Mouse (Mus musculus) layer of hippocampus, adult 2 months (tissue): Measurements from ENCODE around the gene Dgcr2. TPM values are rescaled to one million over a fixed set of nuclear protein-coding genes. Genes with fewer than 3 reads are reported as not detected.

Source experiments
- DNase-seq, 2 experiments: peaks; one replicate each; pipeline ENCODE4 v3.0.0; 2022; ENCODE audit warnings: low spot score in 2 of 2
- H3K27ac ChIP-seq: fragments of 200-600 bp; 2 replicates; pipeline ENCODE4 v1.8.1; 2022
- H3K4me3 ChIP-seq: fragments of 200-600 bp; 2 replicates; pipeline ENCODE4 v1.8.1; 2022; ENCODE audit warnings: mild to moderate bottlenecking
- CTCF ChIP-seq: fragments of 200-600 bp; conservative IDR thresholded peaks from 2 replicates; pipeline ENCODE4 v1.8.1; 2022; ENCODE audit warnings: antibody characterized with exemption, mild to moderate bottlenecking, moderate library complexity
- total RNA-seq, 2 experiments: library from RNA; stranded (reverse); gene quantifications; 2 replicates each; pipeline ENCODE4 v1.2.3; 2021

Gene Dgcr2
- total RNA-seq, 2 experiments from 2014 or later, result 104 to 112 TPM

GRCm38 (mm10) chr16:17890917-17891566 lies 7.3 kb downstream of the Dgcr2 start:
- peak; percentile 25 to 53 for DNase-seq
- no peak for TF ChIP-seq CTCF
- Histone ChIP-seq H3K4me3 (peak overlapping the region; percentile 85), H3K27ac (peak overlapping the region; percentile 95)

- no peak for DNase-seq
- H3K4me3 ChIP-seq, result peak overlapping the region; percentile 85
- peak overlapping the region; percentile 4; the same call in 1 of the 2 replicates for H3K27ac ChIP-seq
- TF ChIP-seq CTCF, result no peak
Measured at GRCm38 (mm10) chr16:17890342-17890727, 8.0 kb downstream of the Dgcr2 start.

- TF ChIP-seq CTCF, result no peak
- Histone ChIP-seq H3K27ac (peak overlapping the region; percentile 4; the same call in 1 of the 2 replicates), H3K4me3 (peak overlapping the region; percentile 85)
- DNase-seq, result no peak
Measured at GRCm38 (mm10) chr16:17889689-17890341, 8.5 kb downstream of the Dgcr2 start.

- no peak for TF ChIP-seq CTCF
- Histone ChIP-seq H3K27ac (no peak overlapping the region), H3K4me3 (no peak overlapping the region)
- no peak for DNase-seq
Measured at GRCm38 (mm10) chr16:17884116-17884515, 14.2 kb downstream of the Dgcr2 start.

- no peak for TF ChIP-seq CTCF
- no peak for DNase-seq
- no peak overlapping the region for H3K27ac ChIP-seq
- no peak overlapping the region for H3K4me3 ChIP-seq
Measured at GRCm38 (mm10) chr16:17882196-17882595, 16.2 kb downstream of the Dgcr2 start.

GRCm38 (mm10) chr16:17879571-17879970 lies 18.8 kb downstream of the Dgcr2 start:
- H3K27ac ChIP-seq, result no peak overlapping the region; the same call in 1 of the 2 replicates
- H3K4me3 ChIP-seq, result no peak overlapping the region
- TF ChIP-seq CTCF, result no peak
- DNase-seq, result no peak

GRCm38 (mm10) chr16:17876096-17876495 lies 22.3 kb downstream of the Dgcr2 start:
- H3K27ac ChIP-seq, result no peak overlapping the region
- no peak for DNase-seq
- no peak for TF ChIP-seq CTCF
- H3K4me3 ChIP-seq, result no peak overlapping the region

- no peak overlapping the region for H3K4me3 ChIP-seq
- no peak for DNase-seq
- no peak for TF ChIP-seq CTCF
- H3K27ac ChIP-seq, result no peak overlapping the region
Measured at GRCm38 (mm10) chr16:17875174-17875573, 23.2 kb downstream of the Dgcr2 start.

GRCm38 (mm10) chr16:17872995-17873394 lies 25.4 kb downstream of the Dgcr2 start:
- no peak for DNase-seq
- no peak for TF ChIP-seq CTCF
- Histone ChIP-seq H3K4me3 (no peak overlapping the region), H3K27ac (no peak overlapping the region)

- no peak overlapping the region for H3K27ac ChIP-seq
- no peak overlapping the region for H3K4me3 ChIP-seq
- no peak for TF ChIP-seq CTCF
- no peak for DNase-seq
Measured at GRCm38 (mm10) chr16:17871248-17871647, 27.1 kb downstream of the Dgcr2 start.

- Histone ChIP-seq H3K4me3 (no peak overlapping the region), H3K27ac (no peak overlapping the region)
- no peak for TF ChIP-seq CTCF
- DNase-seq, result no peak
Measured at GRCm38 (mm10) chr16:17865770-17866169, 32.6 kb downstream of the Dgcr2 start.

- Histone ChIP-seq H3K4me3 (no peak overlapping the region), H3K27ac (no peak overlapping the region)
- no peak for DNase-seq
- TF ChIP-seq CTCF, result no peak
Measured at GRCm38 (mm10) chr16:17865293-17865692, 33.1 kb downstream of the Dgcr2 start.

- Histone ChIP-seq H3K27ac (no peak overlapping the region), H3K4me3 (no peak overlapping the region)
- DNase-seq, result no peak
- TF ChIP-seq CTCF, result peak; percentile 69
Measured at GRCm38 (mm10) chr16:17858592-17858991, 39.8 kb downstream of the Dgcr2 start.

- no peak overlapping the region for H3K4me3 ChIP-seq
- no peak for TF ChIP-seq CTCF
- no peak for DNase-seq
- no peak overlapping the region for H3K27ac ChIP-seq
Measured at GRCm38 (mm10) chr16:17857157-17857556, 41.2 kb downstream of the Dgcr2 start.
